In genomic region chr19:31413571-31413970, GRCm38 (mm10) we compare ENCODE assay signal across 25 mouse cellular contexts.
"Had no signal": no experiment of that assay in that cellular context is flagged by ENCODE, and none has a peak within 500 bp of the region (broad histone marks: within the 10 kb centered on the region; RNA-seq: fewer than 3 reads in every experiment).

No protein-coding gene starts in this region.

- ATAC-seq: hindbrain, postnatal 0 days; intestine, postnatal 0 days; liver, embryonic 12.5 days had no signal

- H3K9me3 ChIP-seq: heart, embryonic 13.5 days; heart, embryonic 15.5 days; hindbrain, embryonic 13.5 days; hindbrain, embryonic 15.5 days; limb, embryonic 13.5 days; limb, embryonic 15.5 days; liver, embryonic 12.5 days had no signal

- DNase-seq: gastrocnemius, postnatal 14 days; gastrocnemius, postnatal 36 days; heart, adult 11 months; heart, adult 2 months; heart, postnatal 14 days; heart, postnatal 36 days; kidney, adult 18-20 months; kidney, adult 8-10 months; kidney, postnatal 10 days; kidney, postnatal 25 days; kidney, postnatal 4 days; left cerebral cortex, postnatal 4 days had no signal

- H3K9ac ChIP-seq: heart, embryonic 13.5 days; heart, embryonic 15.5 days; hindbrain, embryonic 13.5 days; hindbrain, embryonic 15.5 days; limb, embryonic 13.5 days; limb, embryonic 15.5 days; liver, embryonic 12.5 days; liver, embryonic 14.5 days had no signal

- H3K4me2 ChIP-seq: heart, embryonic 11.5 days; heart, embryonic 13.5 days; heart, embryonic 15.5 days; hindbrain, embryonic 13.5 days; hindbrain, embryonic 15.5 days; limb, embryonic 13.5 days; limb, embryonic 15.5 days; liver, embryonic 12.5 days had no signal

- H3K27ac ChIP-seq: heart, adult 2 months; heart, embryonic 13.5 days; heart, embryonic 15.5 days; hindbrain, embryonic 13.5 days; hindbrain, embryonic 15.5 days; hindbrain, postnatal 0 days; layer of hippocampus, adult 2 months; left cerebral cortex, adult 2 months; limb, embryonic 13.5 days; limb, embryonic 15.5 days; liver, embryonic 12.5 days; liver, embryonic 14.5 days had no signal

- H3K4me3 ChIP-seq: heart, adult 2 months; heart, embryonic 13.5 days; heart, embryonic 15.5 days; hindbrain, embryonic 13.5 days; hindbrain, embryonic 15.5 days; layer of hippocampus, adult 2 months; left cerebral cortex, adult 2 months; limb, embryonic 13.5 days; limb, embryonic 15.5 days; liver, embryonic 12.5 days had no signal

- H3K36me3 ChIP-seq: heart, embryonic 13.5 days; heart, embryonic 15.5 days; hindbrain, embryonic 13.5 days; hindbrain, embryonic 15.5 days; limb, embryonic 13.5 days; limb, embryonic 15.5 days; liver, embryonic 12.5 days had no signal

- H3K27me3 ChIP-seq: heart, embryonic 13.5 days; heart, embryonic 15.5 days; hindbrain, embryonic 13.5 days; hindbrain, embryonic 15.5 days; limb, embryonic 13.5 days; limb, embryonic 15.5 days; liver, embryonic 12.5 days had no signal

- H3K4me1 ChIP-seq: heart, embryonic 13.5 days; heart, embryonic 15.5 days; hindbrain, embryonic 13.5 days; hindbrain, embryonic 15.5 days; limb, embryonic 13.5 days; limb, embryonic 15.5 days; liver, embryonic 12.5 days had no signal
